22 mouse cellular contexts compared by ENCODE assay signal in genomic region chr13:44312237-44312636, GRCm38 (mm10).
"Had no signal": no experiment of that assay in that cellular context is flagged by ENCODE, and none has a peak within 500 bp of the region (broad histone marks: within the 10 kb centered on the region; RNA-seq: fewer than 3 reads in every experiment).

No protein-coding gene starts in this region.

- H3K36me3 ChIP-seq: heart, embryonic 10.5 days; heart, embryonic 13.5 days; heart, embryonic 15.5 days; hindbrain, embryonic 10.5 days; hindbrain, embryonic 12.5 days; intestine, embryonic 15.5 days; limb, embryonic 10.5 days; limb, embryonic 12.5 days; liver, embryonic 13.5 days; liver, embryonic 15.5 days had no signal

- H3K9ac ChIP-seq: heart, embryonic 13.5 days; heart, embryonic 15.5 days; hindbrain, embryonic 12.5 days; hindbrain, embryonic 14.5 days; intestine, embryonic 15.5 days; limb, embryonic 12.5 days; liver, embryonic 13.5 days; liver, embryonic 15.5 days had no signal

- H3K27ac ChIP-seq: heart, embryonic 10.5 days; heart, embryonic 13.5 days; heart, embryonic 15.5 days; hindbrain, embryonic 10.5 days; hindbrain, embryonic 12.5 days; hindbrain, embryonic 14.5 days; intestine, embryonic 15.5 days; layer of hippocampus, adult 2 months; left cerebral cortex, adult 2 months; limb, embryonic 10.5 days; limb, embryonic 12.5 days; liver, embryonic 13.5 days; liver, embryonic 15.5 days had no signal

- H3K4me3 ChIP-seq: heart, embryonic 10.5 days; heart, embryonic 13.5 days; heart, embryonic 15.5 days; hindbrain, embryonic 10.5 days; hindbrain, embryonic 12.5 days; intestine, embryonic 15.5 days; layer of hippocampus, adult 2 months; left cerebral cortex, adult 2 months; limb, embryonic 10.5 days; limb, embryonic 12.5 days; liver, embryonic 13.5 days; liver, embryonic 15.5 days had no signal

- H3K27me3 ChIP-seq: heart, embryonic 15.5 days; intestine, embryonic 15.5 days; limb, embryonic 12.5 days; liver, embryonic 13.5 days; liver, embryonic 15.5 days had no signal

- DNase-seq: gastrocnemius, postnatal 25 days; heart, postnatal 14 days; heart, postnatal 4 days; kidney, adult 18-20 months; kidney, adult 8-10 months; kidney, postnatal 10 days; kidney, postnatal 25 days; kidney, postnatal 4 days; liver; liver, embryonic 13.5 days had no signal

- H3K4me1 ChIP-seq: heart, embryonic 10.5 days; heart, embryonic 15.5 days; hindbrain, embryonic 12.5 days; intestine, embryonic 15.5 days; limb, embryonic 12.5 days; liver, embryonic 13.5 days; liver, embryonic 15.5 days had no signal
